16 mouse cellular contexts compared by ENCODE assay signal in genomic region chr19:44396742-44397141, GRCm38 (mm10).
"Had no signal": no experiment of that assay in that cellular context is flagged by ENCODE, and none has a peak within 500 bp of the region (broad histone marks: within the 10 kb centered on the region; RNA-seq: fewer than 3 reads in every experiment).

No protein-coding gene starts in this region.

- ATAC-seq: midbrain, embryonic 15.5 days had no signal

- H3K27ac ChIP-seq: kidney, postnatal 0 days; layer of hippocampus, adult 2 months; left cerebral cortex, adult 2 months; limb, embryonic 15.5 days; midbrain, embryonic 15.5 days; stomach, postnatal 0 days had no signal

- DNase-seq: kidney, adult 11 months; kidney, adult 9 months; kidney, postnatal 4 days; lung, embryonic 14.5 days; lung, postnatal 10 days; lung, postnatal 4 days; right cerebral cortex, adult 18-20 months; right cerebral cortex, postnatal 25 days had no signal

- H3K4me2 ChIP-seq: limb, embryonic 15.5 days; lung, embryonic 14.5 days; midbrain, embryonic 11.5 days; midbrain, embryonic 15.5 days had no signal

- H3K27me3 ChIP-seq: limb, embryonic 15.5 days; midbrain, embryonic 15.5 days had no signal

- H3K4me3 ChIP-seq: layer of hippocampus, adult 2 months; left cerebral cortex, adult 2 months; limb, embryonic 15.5 days; megakaryocyte, embryonic 14.5 days; midbrain, embryonic 15.5 days had no signal

- H3K4me1 ChIP-seq: limb, embryonic 15.5 days; midbrain, embryonic 15.5 days had no signal

- H3K9me3 ChIP-seq: limb, embryonic 15.5 days; megakaryocyte, embryonic 14.5 days; midbrain, embryonic 15.5 days had no signal

- H3K9ac ChIP-seq: limb, embryonic 15.5 days; lung, embryonic 14.5 days; midbrain, embryonic 15.5 days had no signal
